Mouse (Mus musculus) liver, embryonic 14.5 days (tissue): ENCODE data around the gene Aacs.

ENCODE experiments used
- CTCF ChIP-seq: IDR thresholded peaks from 2 replicates; pipeline ENCODE4 v1.5.1; 2016; ENCODE audit warnings: antibody characterized with exemption, low read depth, control low read depth
- EP300 ChIP-seq: IDR thresholded peaks from 2 replicates; pipeline ENCODE4 v1.6.1; 2016; ENCODE audit warnings: antibody characterized with exemption, low read depth

DNA sequence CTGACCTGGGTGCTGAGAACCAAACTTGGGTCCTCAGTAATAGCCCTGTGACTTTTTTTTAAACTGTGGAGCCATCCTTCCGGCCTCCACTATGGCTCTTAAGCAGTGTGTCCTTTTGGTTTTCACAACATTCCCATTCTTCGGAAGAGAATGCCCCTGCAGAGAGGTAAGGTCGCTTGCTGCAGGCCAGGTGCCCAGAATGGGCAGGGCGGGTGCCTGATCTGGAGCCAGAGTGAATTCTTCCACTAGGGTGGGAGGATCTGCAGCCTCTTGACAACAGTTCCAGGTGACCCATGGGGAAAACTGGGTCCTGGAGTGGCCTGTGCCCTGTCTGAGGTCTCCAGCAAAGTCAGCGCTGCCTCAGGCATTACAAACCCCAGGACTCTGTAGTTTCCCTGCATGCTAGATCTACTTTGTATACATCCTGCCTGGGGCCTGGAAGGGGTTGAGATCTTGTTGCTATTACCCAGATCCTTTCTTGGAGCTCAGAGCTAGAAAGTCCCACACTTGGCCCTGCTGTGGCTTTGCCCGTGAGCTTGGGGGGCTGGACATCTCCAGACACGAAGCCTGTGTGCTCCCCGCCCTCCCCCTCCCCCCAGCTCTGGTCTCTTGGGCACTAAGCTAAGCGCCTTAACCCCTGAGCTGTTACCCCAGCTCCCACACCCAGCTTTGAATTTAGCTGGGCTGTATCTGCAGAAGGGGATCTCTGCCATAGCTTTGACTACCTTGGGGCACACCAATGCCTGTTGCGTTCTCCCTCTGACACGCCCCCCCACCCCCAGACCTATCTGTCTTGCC lies 5.0 kb downstream of the Aacs start:
- no peak for TF ChIP-seq CTCF
- no peak for TF ChIP-seq EP300
